Mouse (Mus musculus): ENCODE measurements at regions not wholly inside any gene's neighbourhood (a gene's known extent, or its start where the extent isn't known, plus 50 kb on each side); places are given as distances from the start of the nearest gene placed in this dataset.

DNA sequence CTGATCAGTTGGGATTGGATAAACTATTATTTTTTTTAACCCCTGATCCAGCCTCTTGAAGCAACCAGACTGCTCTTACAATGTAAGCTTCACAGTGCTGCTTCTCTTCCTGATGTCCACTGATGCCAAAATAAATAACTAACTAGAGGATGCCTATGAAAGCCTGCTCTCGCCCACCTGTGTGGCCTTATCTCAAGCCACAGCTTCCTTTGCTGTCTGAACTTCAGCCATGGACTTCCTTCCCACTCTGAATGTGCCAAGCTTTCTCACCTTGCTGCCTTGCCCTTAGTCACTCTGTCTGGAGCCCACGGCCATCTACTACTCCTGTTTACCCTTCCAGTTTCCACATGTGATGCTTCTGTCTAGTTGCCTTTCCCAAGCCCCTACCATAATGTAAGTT is 559.6 kb downstream of the Dhx35 start:
- no peak for DNase-seq (ENCODE audit: low spot score in 2 of 2)

DNA sequence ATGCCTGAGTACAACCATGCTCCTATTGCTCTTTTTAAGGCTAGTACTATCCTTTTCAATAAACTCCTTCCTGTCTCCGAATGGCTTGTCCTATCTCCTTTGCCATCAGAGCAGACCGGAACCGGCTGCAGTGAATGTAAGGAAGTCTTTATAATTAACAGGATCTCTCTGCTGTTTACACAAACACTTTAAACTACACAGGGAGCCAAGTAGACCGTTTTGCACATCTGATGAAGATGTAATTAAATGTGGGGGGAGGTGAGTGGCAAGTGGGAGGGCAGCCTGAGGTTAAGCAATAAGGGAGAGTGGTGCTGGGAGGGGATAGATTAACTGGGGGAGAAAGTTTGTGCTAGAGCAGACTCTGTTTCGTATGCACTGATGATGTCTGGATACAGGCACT is 561.9 kb downstream of the Dhx35 start:
- DNase-seq (ENCODE audit: low spot score in 2 of 2): no peak

DNA sequence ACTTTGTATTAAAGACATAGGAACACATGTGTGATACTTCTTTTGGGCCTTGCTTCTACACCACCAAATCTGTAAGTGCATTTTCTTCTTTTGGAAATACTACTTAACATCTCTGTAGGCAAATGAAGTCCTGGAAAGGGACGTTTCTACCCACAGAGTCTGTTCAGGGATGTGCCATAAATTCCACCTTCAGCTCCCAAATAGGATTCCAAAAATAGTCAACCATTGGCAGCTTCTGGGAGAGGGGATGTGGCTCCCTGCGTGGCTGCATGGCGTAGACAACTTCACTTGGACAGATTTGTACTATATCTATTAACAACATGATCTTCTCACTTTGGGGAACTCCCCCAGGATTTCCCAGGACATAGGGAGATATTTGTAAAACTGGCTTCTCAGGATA is 566.8 kb downstream of the Dhx35 start:
- no peak for DNase-seq (ENCODE audit: low spot score in 2 of 2)

DNA sequence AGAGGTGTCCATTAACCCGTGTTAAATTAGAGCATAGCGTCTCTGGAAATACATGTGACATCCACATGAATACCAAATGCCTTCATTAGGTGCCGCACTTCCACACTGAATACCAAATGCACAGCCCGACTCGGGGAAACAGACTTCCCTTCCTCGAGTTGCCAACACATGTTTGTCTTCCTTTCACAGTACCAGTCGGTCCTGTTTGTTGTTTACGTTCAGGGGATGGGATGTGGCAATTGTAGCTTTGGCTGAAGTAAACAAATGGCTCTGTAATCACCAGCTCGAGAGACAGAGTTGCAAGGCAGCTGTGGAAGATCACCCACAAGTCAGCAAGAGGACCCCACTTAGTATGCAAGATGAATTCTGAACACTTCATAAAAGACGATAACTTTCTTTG is 598.3 kb downstream of the Dhx35 start:
- DNase-seq (ENCODE audit: low spot score in 2 of 2): no peak

DNA sequence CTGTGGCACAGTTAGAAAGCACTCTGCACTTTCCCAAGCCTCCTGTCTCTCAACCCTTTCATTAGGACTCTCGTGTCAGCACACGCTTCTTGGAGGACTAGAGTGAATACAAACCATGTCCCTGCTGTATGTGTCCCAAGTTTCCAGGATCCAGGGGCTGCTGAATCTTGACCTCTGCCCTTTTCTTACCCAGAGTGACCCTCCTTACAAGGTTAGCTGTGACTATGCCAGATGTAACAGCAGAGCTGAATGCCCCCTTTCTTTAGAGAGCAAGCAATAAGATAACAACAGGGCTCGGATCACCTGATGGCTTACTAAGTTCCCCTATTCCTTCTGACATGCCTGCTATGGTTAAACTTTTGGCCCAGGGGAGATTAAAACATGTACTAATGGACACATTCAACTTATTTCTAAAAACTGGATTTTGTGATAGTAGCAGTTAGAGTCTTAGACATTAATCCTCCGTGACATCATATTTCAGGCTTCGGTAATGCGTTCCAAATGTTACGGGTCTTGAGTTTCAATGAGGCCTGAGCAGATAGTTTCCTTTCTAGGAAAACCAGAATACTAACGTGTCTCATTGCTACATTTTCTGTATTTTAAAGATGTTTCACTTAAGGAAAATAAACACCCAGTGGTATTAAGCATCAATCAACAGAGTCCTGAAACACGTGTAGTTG is 607.0 kb downstream of the Dhx35 start:
- DNase-seq (ENCODE audit: low spot score in 2 of 2): no peak

DNA sequence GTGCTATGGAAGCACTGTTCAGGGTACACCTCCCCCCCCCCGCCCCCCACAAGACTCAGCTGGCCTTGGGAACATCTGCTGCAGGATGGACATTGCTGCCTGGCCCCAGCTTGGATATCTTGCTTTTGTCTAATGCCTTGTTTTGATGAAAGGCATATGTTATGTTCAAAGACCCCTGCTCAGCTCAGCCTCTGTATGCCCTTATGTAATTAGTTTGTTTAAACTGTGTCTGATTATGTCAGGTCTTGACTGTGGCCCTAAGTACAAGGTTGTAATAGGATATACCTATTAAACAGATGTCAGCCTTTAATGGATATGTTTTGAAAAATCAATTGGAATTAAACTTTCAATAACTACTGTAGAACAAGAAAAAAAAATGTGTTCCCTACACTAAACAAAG is 610.3 kb downstream of the Dhx35 start:
- no peak for DNase-seq (ENCODE audit: low spot score in 2 of 2)

DNA sequence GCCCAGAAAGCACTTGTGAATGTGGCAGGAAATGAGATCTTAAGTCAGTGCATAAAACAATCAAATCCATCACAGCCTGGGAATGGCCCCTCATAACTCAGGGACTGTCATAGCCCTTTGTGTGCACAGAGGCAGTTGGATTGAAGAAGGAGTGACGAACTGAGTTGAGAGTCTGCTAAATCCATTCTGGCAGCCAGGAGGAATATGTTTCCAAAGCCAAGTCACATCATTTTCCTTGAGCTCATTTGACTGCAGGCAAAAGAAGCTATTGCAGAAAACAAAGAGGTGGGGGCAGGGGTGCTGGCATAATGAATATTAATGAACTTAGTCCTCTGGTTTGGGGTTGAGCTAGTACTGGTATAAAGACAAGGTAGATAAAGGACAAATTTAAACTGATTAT is 620.0 kb downstream of the Dhx35 start:
- no peak for DNase-seq (ENCODE audit: low spot score in 2 of 2)

DNA sequence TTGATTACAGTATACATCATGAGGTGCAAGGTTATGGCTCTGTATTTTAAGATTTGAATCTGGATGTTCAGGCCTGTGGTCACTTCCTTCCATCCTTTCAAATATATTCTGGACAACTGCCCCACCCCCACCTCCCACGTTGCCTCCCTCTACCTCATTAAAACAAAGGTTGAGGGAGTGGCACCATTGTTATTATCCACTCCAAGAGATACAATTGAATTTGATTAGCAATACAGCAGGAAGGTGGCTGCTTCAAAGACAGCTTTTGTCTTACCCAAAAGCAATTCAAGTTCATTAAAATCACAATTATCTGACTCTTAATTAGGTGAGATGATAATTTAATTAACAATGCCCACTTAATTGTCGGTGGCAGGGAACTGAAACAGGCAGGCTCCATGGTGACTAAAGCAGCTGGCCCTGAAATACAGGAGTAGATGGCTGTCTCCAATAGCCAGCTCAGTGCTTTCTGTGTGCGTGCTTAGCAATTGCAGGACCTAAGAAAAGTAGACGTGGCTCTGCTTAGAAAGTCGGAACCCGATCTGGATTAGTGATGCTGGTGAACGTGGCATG is 623.8 kb downstream of the Dhx35 start:
- no peak for DNase-seq (ENCODE audit: low spot score in 2 of 2)

DNA sequence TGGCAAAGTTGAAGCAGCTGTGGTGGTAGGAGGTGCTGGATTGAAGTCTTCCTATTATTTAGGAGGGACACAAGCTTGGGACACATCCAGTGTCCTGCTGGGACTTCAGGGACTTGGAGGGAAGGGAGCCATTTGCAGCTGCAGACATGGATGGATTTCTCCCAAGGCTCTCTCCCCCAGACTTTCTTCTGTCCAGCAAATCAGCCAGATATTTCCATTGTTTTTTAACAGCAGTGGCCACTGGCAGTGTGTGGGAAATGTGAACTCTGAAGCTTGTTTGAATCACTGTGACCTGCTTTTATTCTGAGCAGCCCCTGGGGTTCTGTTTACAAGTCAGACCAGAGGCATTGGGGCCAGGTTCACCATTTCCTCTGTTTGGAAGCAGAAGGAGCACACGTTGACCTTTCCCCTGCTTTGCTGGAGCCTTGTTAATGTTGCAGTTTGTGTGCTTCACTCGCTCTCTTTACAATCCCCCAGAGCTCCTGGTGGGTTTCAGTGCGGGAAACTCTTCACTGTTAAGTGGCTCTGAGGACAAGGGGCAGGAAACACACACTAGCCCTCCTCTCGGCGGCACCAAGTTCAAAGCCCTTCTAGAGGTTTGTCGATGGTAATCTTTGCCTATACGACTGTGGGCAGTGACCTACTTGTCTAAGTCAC is 627.8 kb downstream of the Dhx35 start:
- DNase-seq (ENCODE audit: low spot score in 2 of 2): no peak

DNA sequence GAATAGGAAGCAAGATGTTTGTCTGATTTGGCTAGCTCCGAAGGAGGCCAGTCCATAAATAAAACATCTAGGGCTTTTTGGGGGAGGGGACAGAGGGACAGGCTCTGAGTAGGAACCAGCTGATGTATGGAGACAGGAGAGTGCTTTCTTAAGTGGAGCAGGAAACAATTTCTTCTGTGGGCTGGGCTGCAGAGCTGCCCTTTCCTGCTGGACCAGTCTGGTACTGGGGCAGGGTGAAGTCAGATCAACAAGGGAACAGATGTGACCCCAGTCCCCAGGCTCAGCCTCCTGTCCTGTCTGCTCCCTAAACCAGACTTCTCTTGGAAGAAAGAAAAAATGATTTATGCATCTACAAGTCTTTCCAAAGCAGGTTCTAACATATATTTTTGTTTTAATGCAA is 633.6 kb downstream of the Dhx35 start:
- DNase-seq (ENCODE audit: low spot score in 2 of 2): no peak

DNA sequence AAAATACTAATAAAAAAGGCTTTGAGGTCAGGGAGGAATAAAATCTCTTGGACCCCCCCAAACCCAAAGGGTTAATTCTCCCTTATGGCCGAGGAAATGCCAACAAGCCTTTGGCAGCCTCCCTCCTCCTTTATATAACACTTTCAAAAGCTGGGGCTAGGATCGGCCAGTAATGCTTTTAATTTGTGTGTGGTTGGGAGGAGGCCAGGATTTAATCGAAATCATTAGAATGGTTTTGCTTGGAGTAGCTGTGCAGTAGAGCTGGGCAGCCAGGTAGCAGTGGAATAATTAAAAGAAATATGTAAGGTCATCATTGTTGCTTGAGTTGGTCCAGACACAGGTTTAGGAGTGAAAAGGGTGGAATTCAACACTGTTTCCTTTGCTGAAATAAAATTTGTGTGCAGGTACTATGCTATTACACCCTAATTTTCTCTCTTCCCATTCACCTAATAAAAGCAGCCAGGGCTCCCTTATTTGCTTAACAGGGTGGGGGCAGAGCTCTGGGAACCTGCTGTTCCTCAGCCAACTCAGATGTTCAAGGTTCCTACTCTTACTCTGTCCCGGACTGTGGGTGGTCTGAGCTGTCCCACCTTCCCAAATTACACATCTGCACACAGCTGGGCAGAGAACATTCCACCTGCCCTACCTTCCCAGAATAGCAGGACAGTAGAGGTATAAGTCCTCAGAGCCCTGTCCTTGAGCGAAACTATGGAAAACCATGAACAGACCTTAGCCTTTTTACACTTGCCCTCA is 636.1 kb downstream of the Dhx35 start:
- DNase-seq (ENCODE audit: low spot score in 2 of 2): no peak

DNA sequence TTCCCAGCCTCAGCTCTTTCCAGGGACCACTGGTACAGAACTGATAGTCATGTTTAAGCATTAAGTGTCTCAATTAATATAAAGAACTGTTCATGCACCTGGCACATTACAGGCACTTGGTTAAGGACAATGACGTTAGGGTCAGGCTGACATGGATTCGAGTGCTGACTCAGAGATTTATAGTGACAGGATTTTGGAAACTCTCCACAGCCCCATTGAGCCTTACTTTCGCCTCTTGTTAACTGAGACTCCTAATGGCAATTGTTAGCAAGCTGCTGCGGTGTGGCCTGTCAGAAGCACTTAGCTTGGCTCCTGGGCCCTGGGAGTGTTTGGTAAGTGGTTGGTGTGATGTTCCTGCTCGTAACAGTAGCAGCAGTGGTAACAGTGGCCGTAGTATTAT is 644.4 kb downstream of the Dhx35 start:
- no peak for DNase-seq (ENCODE audit: low spot score in 2 of 2)

DNA sequence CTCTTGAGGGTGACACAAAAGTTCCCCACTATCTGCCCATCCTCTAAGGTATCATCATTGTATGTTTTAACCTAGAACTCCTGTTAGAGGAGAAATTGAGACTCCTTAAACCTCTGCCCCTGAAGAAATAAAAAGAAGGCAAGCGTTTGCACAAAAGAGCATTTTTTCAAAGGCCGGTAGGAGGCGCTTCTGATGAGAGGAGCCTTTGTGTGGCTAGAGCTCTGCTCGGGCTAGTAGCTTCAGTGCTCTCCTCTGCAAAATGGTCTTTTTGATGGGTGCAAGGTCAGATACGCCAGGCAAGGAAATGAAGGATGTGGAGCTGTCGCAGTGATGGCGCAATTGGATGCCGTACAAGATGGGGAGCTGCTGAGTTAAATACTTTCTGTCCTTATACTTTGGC is 649.0 kb downstream of the Dhx35 start:
- DNase-seq (ENCODE audit: low spot score in 2 of 2): no peak

DNA sequence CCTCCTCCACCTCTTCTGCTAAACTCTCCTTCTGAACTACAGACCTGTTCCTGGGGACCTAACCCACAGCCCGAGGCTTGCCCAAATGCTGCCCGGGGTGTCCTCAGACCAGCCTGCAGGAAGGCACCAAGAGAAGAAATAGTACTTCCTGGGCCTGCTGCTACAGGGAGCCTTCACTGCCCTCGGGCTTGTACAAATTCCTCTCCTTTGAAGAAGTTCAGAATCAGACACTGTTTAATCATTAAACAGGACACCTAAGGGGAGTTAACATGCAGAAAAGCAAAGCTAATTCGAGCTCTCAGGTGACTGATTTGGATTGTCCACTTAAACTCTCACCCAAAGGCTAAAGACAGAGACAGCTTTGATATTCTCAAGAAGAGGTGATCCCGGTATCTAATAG is 651.8 kb downstream of the Dhx35 start:
- no peak for DNase-seq (ENCODE audit: low spot score in 2 of 2)

DNA sequence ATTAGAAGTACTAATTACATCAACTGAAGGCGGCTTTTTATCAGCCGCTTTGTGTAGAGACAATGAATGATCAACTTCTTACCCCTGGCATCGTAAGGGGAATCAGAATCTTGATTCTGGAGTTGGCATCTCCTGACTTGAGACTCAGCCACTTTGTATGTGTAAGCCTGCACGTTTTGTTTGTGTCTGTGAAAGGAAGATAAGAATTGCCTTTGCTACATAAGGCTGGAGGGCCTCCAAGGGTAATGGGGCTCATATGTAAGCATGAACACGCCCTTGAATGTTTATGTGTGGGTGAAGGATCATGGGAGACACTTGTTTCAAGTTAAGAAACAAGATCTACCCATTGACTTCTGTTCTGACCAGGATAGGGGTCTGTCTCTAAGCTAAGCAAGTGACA is 652.3 kb downstream of the Dhx35 start:
- DNase-seq (ENCODE audit: low spot score in 2 of 2): no peak

DNA sequence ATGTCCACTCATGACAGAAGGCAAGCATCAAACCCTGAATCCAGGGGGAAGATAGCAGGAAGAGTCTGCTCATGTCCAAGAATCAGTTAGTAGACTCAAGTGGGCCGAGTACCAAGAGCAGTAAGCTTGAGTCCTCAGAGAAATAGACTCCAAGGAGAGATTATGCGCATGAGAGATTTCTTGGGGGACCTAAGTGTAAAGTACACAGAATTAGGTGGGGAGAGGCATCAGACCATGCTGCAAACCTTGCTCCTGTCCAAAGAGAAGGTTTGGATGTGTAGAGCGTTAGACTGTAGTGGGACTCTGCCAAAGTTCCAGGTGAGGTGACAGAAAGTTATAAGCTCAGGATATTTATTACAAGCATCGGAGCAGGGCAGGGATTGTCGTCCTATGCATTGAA is 654.4 kb downstream of the Dhx35 start:
- DNase-seq (ENCODE audit: low spot score in 2 of 2): no peak

DNA sequence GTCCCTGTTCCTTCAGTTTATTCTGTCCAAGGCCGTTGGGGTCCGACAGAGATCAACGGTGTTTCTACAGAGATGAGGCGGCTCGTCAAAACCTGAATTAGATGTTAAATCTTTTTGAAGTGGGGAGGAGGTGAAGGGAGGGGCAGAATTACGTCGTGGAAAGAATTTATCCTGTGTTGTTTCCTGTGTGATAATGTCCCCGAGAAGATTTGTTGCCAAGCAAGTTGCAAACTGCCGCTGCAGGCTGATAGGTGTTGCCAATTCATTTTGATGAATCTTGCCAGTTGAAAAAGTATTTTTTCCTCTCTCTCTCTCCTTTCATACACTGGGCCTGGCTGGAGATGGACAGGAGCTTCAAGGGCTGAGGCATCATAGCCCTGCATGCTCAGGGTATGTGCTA is 656.8 kb downstream of the Dhx35 start:
- DNase-seq (ENCODE audit: low spot score in 2 of 2): no peak

DNA sequence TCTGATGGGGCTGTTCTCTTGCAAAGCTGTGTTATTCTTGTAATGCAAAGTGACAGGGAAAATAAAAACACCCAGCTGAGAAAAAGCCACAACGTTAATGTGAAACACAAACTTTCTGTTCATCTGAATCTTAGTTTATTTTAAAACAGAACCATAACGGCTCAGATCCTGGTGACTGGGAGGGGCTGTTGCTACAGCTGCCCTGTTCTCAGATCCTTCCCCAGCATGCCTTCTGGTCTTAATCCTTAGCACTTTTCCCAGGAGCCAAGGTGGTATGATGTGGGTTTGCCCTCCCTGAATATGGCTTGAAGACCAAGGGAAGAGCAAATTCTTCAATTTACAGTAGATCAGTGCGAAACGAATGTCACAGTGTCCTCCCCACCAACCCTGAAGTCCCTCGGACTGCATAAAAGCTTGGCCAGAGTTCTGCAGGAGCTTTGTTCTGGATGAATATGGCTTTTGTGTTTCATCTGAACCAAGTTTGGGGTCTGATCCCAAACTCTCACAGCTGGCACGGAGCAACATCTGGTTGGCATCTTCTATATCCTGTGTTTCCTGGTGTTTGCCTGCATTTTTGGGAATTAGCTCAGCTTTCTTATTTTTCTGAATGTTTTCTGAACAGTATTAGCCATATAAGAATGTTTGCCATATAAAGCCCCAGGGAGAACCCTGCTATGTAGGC is 686.9 kb downstream of the Dhx35 start:
- no peak for DNase-seq (ENCODE audit: low spot score in 2 of 2)

DNA sequence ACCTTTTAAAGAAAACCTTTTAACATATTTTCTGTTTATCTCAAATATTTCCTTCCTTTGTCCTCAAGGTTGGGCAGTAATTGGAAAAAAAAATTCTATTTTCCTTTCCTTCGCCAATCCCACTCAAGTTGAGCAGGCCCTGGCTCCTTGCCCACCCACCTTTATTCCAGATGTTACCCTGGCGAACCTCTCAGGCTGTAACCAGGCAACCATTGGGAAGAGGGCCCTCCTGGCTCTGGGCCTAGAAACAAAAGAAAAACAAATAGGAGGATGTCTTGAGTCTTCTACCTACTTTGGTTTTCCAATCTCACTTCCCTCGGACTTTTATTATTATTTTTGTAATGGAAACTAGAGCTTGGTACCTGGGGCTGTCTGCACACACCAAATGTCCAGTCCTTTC is 696.5 kb downstream of the Dhx35 start:
- no peak for DNase-seq (ENCODE audit: low spot score in 2 of 2)

DNA sequence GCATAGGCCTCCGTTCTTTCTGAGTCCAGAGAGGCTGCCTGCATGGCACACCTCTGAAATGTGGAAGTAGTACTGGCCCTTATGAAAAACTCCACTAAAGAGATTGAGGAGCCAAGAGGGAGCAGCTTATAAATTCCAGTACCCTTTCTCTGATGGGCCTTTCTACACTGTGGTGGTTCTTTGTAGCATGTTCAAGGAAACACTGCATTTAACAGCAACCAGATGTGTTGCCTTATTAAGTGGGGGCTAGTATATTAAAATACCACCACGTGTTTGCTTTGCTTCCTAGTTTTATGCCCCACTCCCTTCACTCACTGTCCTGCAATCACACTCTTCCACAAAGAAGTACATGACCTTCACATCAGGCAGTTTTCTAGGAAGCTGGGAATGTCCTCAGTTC is 704.1 kb downstream of the Dhx35 start:
- DNase-seq (ENCODE audit: low spot score in 2 of 2): no peak

DNA sequence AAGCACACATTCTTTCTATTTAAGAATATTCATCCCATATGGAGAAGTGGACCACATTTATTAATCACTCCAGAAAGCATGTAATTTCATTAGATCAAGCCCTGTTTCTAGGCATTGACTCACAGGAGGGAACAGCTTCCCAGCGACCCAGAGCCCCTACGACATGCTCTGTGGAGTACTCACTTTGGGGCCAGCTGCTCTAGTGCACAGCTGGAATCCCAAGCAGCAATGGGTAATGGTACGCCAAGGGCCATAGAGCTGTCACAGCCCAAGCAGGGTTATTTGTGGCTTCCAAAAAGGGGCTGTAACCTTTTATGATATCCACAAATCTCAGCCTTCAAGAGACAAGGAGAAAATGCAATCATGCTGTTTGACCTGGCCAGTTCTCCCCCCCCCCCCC is 706.4 kb downstream of the Dhx35 start:
- DNase-seq (ENCODE audit: low spot score in 2 of 2): no peak

DNA sequence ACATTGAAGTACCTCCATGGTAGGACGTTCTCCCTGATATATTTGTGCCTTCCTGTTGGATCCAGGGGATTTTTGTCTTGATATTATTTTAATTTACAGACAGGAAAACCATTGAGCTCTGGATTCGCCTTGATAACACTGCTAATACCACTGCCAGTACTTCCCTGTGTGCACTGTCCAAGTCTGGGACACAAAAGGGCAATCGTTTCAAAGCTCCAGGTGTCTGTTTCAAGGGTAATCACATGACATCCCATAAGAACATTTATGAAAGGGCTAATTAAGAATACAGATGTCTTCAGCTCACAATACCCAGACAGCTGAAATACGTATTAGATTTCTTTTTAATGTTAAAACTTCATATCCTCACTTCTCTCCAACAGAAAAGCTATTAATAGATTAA is 724.5 kb downstream of the Dhx35 start:
- no peak for DNase-seq (ENCODE audit: low spot score in 2 of 2)
